Mouse (Mus musculus) small intestine, adult 2 months (tissue): ENCODE measurements around the gene Tcea3. TPM values are rescaled to one million over a fixed set of nuclear protein-coding genes. Genes with fewer than 3 reads are reported as not detected.

ENCODE experiments used
- H3K27ac ChIP-seq: fragments of 200-500 bp; 2 replicates; pipeline ENCODE4 v1.5.1; 2012; ENCODE audit warnings: low read depth, low read length, control low read depth, inconsistent platforms; ENCODE audit not compliant: insufficient read depth
- H3K27me3 ChIP-seq: fragments of 200-500 bp; 2 replicates; pipeline ENCODE4 v1.6.1; 2012; ENCODE audit warnings: mild to moderate bottlenecking, moderate library complexity, low read length, inconsistent platforms; ENCODE audit not compliant: control insufficient read depth, insufficient read depth
- H3K36me3 ChIP-seq: fragments of 200-500 bp; 2 replicates; pipeline ENCODE4 v1.6.1; 2012; ENCODE audit warnings: mild to moderate bottlenecking, low read length, control low read depth, inconsistent platforms; ENCODE audit not compliant: control insufficient read depth, insufficient read depth
- H3K4me1 ChIP-seq: fragments of 200-500 bp; 2 replicates; pipeline ENCODE4 v1.6.1; 2012; ENCODE audit warnings: low read length, inconsistent platforms, mixed read lengths; ENCODE audit not compliant: control insufficient read depth, insufficient read depth, insufficient read length
- H3K4me3 ChIP-seq: fragments of 200-500 bp; 2 replicates; pipeline ENCODE4 v1.5.1; 2012; ENCODE audit warnings: low read depth, mild to moderate bottlenecking, control low read depth, inconsistent platforms, low read length, moderate library complexity
- CTCF ChIP-seq: fragments of 200-500 bp; IDR thresholded peaks from 2 replicates; pipeline ENCODE4 v1.5.1; 2012; ENCODE audit warnings: low read depth, mild to moderate bottlenecking, control low read depth, inconsistent platforms, low read length, moderate library complexity, mixed read lengths; ENCODE audit not compliant: insufficient replicate concordance, insufficient read length; ENCODE audit errors: extremely low read depth
- POLR2A ChIP-seq: fragments of 200-500 bp; IDR thresholded peaks from 2 replicates; pipeline ENCODE4 v1.6.1; 2012; ENCODE audit warnings: low read depth, mild to moderate bottlenecking, control low read depth, inconsistent platforms, low read length, moderate library complexity
- WGBS: fragments of 180-500 bp; shearing (Covaris S2); methylation state at CpG from one replicate; pipeline ENCODE4 v1.1.7; 2018; 5-methylcytosine and 5-hydroxymethylcytosine counted together
- polyA plus RNA-seq: library from polyadenylated mRNA; depleted of rRNA; stranded (reverse); fragments of >200 nt; gene quantifications from 2 replicates; pipeline ENCODE4 v1.2.3, GENCODE M21; 2012

Gene Tcea3
- polyA plus RNA-seq, 1 experiment = 14.8 TPM

GRCm38 (mm10) chr4:136259916-136260315, 12.4 kb downstream of the Tcea3 start:
- no peak for TF ChIP-seq POLR2A
- no peak for TF ChIP-seq CTCF
- Histone ChIP-seq H3K36me3 (peaks cover 4% of the 10 kb centered on the region; the same call in 1 of the 2 replicates), H3K4me3 (no peak overlapping the region), H3K27ac (no peak overlapping the region), H3K27me3 (no peaks in the 10 kb centered on the region), H3K4me1 (peaks cover 6% of the 10 kb centered on the region)
- 65% methylated on average over 3 of the region's 3 CpGs for whole genome bisulfite sequencing

- H3K4me3 ChIP-seq = no peak overlapping the region
- no peaks in the 10 kb centered on the region for H3K27me3 ChIP-seq
- peaks cover 4% of the 10 kb centered on the region for H3K4me1 ChIP-seq
- no peak overlapping the region for H3K27ac ChIP-seq
- TF ChIP-seq CTCF (peak; percentile 80), POLR2A (no peak)
- H3K36me3 ChIP-seq = peaks cover 4% of the 10 kb centered on the region; the same call in 1 of the 2 replicates
- WGBS = 39% methylated on average over 10 of the region's 10 CpGs
Observed at GRCm38 (mm10) chr4:136260491-136261180, 13.1 kb downstream of the Tcea3 start.

GRCm38 (mm10) chr4:136261912-136262311, 14.4 kb downstream of the Tcea3 start:
- H3K4me1 ChIP-seq = 0 out of 2 replicates have a peak, but pooled peaks cover 2% of the 10 kb centered on the region
- WGBS = 73% methylated on average over 10 of the region's 10 CpGs
- TF ChIP-seq POLR2A = no peak
- no peak for TF ChIP-seq CTCF
- H3K27me3 ChIP-seq = no peaks in the 10 kb centered on the region
- H3K4me3 ChIP-seq = no peak overlapping the region
- peaks cover 3% of the 10 kb centered on the region; the same call in 1 of the 2 replicates for H3K36me3 ChIP-seq
- peak overlapping the region; percentile 15; the same call in 1 of the 2 replicates for H3K27ac ChIP-seq

GRCm38 (mm10) chr4:136263555-136263954, 16.0 kb downstream of the Tcea3 start:
- Histone ChIP-seq H3K36me3 (0 out of 2 replicates have a peak, but pooled peaks cover 1% of the 10 kb centered on the region), H3K4me1 (0 out of 2 replicates have a peak, but pooled peaks cover 2% of the 10 kb centered on the region), H3K27ac (no peak overlapping the region), H3K27me3 (no peaks in the 10 kb centered on the region), H3K4me3 (no peak overlapping the region)
- TF ChIP-seq POLR2A = no peak
- WGBS = 95% methylated on average over 4 of the region's 4 CpGs

- H3K27ac ChIP-seq = no peak overlapping the region
- H3K4me3 ChIP-seq = no peak overlapping the region
Observed at GRCm38 (mm10) chr4:136266716-136267343, 19.3 kb downstream of the Tcea3 start.

GRCm38 (mm10) chr4:136268912-136269311, 21.4 kb downstream of the Tcea3 start:
- no peaks in the 10 kb centered on the region for H3K27me3 ChIP-seq
- no peak overlapping the region for H3K27ac ChIP-seq
- 0 out of 2 replicates have a peak, but pooled peaks cover 2% of the 10 kb centered on the region for H3K4me1 ChIP-seq
- H3K36me3 ChIP-seq = peaks cover 4% of the 10 kb centered on the region; the same call in 1 of the 2 replicates
- TF ChIP-seq POLR2A (no peak), CTCF (no peak)
- 88% methylated on average over 1 of the region's 1 CpGs for WGBS
- no peak overlapping the region for H3K4me3 ChIP-seq

More at GRCm38 (mm10) chr4:136266716-136267343, 19.3 kb downstream of the Tcea3 start:
- H3K27me3 ChIP-seq = no peaks in the 10 kb centered on the region
- 73% methylated on average over 9 of the region's 9 CpGs for WGBS
- TF ChIP-seq POLR2A (no peak), CTCF (no peak)
- 0 out of 2 replicates have a peak, but pooled peaks cover 2% of the 10 kb centered on the region for H3K4me1 ChIP-seq
- 0 out of 2 replicates have a peak, but pooled peaks cover 1% of the 10 kb centered on the region for H3K36me3 ChIP-seq

- WGBS = 88% methylated on average over 8 of the region's 8 CpGs
- Histone ChIP-seq H3K4me3 (no peak overlapping the region), H3K27me3 (no peaks in the 10 kb centered on the region), H3K27ac (no peak overlapping the region), H3K36me3 (peaks cover 4% of the 10 kb centered on the region; the same call in 1 of the 2 replicates), H3K4me1 (0 out of 2 replicates have a peak, but pooled peaks cover 2% of the 10 kb centered on the region)
- TF ChIP-seq POLR2A (no peak), CTCF (no peak)
Observed at GRCm38 (mm10) chr4:136270648-136271047, 23.1 kb downstream of the Tcea3 start.
